Mouse (Mus musculus) cerebellum, adult 11 months (tissue): ENCODE measurements around the gene Gm10097.

Experiments
- DNase-seq: peaks from one replicate; pipeline ENCODE4 v3.0.0; 2022

The Gm10097 gene

DNA sequence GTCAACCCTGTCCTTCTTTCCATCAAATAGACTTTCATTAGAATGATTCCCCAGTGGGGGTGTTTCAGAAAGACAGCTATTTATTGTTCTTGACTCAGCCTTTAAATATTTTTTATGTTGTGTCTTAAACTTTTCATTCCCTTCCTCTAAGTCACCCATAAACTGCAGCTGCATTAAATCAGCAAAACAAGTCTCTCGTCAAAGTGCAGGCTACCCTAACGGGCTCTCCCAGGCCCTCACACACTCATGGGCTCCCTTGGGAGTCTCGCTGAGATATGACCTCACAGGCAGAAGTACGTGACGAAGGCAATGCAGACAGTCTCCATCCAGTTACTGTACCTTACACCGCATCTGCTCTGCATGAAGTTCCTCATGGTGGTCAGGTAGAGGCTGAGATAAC is 17.3 kb downstream of the Gm10097 start:
- no peak for DNase-seq

GRCm38 (mm10) chr10:5087336-5087735 is 18.3 kb downstream of the Gm10097 start:
- DNase-seq = no peak

- DNase-seq = no peak
These were observed 20.1 kb downstream of the Gm10097 start for GRCm38 (mm10) chr10:5089133-5089532.

DNA sequence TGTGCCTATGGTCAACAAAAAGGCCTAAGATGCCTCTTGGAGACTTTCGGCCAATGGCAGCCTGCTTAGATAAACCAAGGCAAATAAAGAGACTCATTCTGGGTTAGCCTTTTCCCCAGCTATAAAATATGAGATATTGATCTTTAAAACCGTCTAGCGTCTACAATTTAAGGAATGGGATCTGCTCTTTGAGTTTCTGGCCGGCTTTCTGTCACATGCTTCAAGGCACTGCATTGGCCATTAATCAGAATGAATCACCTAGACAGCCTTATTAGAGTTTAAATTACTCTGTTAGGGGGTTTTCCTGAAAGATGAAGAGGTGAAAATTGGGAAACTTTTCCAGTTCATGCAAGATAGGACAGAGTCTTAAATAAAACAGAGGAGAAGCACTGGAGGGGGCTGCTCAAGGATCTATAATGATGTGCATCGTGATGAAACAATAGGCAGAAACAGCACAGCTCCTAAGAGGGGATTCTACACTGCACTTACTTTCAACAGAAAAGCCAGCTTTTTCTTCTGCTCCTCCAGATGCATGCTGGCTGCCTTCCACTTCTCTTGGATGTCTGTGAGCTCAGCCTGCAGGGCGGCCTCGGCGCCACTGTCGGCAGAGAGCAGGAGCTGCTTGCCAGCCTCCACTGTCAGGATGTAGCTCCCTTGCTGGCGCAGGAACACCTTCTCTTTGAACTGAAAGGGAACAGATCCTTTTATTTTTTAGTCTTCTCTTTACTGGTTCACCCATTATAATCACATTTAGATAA is 28.2 kb downstream of the Gm10097 start:
- no peak for DNase-seq

- no peak for DNase-seq
These were observed 28.8 kb downstream of the Gm10097 start for GRCm38 (mm10) chr10:5097754-5098137.

- DNase-seq = no peak
These were observed 41.8 kb downstream of the Gm10097 start for GRCm38 (mm10) chr10:5110773-5111172.

GRCm38 (mm10) chr10:5116155-5116554 is 47.2 kb downstream of the Gm10097 start:
- no peak for DNase-seq

- no peak for DNase-seq
These were observed 47.7 kb downstream of the Gm10097 start for GRCm38 (mm10) chr10:5116720-5117119.
